Mouse (Mus musculus): Measurements from ENCODE around the gene Ccdc12. TPM values are rescaled to one million over a fixed set of nuclear protein-coding genes. Genes with fewer than 3 reads are reported as not detected.
"Not testable (repeated sequence)": the region's sequence is repeated elsewhere in the genome, so short reads cannot be mapped to it uniquely, and the experiment has no call there.

Ccdc12 gene
- polyA plus RNA-seq, 1 experiment = 81.8 TPM

DNA sequence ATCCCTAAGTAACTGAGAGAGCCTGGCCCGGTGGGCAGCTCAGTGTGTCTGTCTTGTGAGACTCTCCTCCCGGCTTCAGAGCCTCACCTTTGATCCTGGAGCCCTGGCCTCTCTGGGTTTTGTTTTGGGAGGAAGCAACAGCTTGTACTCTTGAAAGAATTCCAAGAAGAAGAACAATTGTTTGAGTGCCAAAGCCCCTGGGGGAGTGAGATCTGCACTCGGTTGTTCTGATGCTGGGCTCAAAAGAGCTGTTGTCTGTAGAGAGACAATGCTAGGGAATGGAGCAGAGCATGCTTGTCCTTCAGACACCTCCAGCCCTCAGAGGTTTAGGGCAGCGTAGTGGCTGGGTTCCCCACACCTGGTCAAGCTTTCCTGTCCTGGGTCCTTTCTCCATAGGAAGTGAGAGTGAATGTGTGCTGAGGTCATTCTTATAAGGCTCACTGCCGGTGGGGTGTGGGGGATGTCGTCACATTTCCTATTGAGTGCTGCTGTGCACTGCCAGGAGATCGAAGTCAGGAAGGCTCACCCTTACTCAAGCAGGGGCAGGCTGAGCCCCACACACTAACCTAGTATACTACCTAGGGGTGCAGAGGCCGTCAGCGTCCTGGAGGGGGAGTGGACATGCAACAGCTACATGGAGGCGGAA is 16.9 kb downstream of the Ccdc12 start:
- no peak for DNase-seq (ENCODE audit: low read depth)

DNA sequence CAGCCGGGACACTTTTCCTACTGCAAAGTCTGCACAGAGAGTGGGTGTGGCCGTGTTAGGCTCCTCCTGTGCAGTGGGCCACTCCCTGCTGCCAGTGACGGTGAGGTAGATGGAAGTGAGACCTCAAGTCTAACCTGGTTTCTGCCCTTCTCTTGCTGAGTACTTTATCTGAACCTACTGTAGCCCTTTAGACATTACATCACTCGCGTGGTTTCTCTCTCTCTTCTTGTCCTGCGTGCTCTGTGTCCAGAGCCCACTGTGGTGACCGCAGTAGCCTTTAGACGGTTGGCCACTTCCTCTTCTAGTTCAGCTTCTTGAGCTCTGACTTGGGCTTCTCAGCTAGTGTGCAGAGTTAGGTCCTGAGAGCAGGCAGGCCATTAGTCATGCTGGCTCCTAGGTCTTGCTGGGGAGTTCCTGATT is 20.2 kb downstream of the Ccdc12 start:
- no peak for DNase-seq (ENCODE audit: low read depth)

DNA sequence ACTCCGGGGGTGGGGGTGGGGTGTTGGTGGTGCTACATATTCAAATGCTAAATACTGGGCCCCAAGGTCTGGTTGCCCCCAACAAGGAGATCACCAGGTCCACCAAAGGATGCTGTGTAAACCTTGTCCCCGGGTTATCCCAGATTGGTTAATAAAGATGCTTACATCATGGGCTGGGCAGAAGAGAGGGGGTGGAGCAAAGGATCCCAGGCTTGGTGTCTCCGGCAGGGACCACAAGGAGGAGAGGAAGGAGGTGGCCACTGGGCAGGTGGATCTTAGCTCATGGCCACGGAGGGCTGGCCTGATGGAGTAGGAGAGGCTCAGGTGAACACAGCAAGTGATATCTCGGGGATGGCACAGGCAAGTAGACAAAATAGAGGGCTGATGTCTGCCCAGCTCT is 22.6 kb downstream of the Ccdc12 start:
- DNase-seq (ENCODE audit: low read depth) = no peak

- DNase-seq (ENCODE audit: low read depth) = no peak
Observed at GRCm38 (mm10) chr9:110680736-110681507, 24.6 kb downstream of the Ccdc12 start.

DNA sequence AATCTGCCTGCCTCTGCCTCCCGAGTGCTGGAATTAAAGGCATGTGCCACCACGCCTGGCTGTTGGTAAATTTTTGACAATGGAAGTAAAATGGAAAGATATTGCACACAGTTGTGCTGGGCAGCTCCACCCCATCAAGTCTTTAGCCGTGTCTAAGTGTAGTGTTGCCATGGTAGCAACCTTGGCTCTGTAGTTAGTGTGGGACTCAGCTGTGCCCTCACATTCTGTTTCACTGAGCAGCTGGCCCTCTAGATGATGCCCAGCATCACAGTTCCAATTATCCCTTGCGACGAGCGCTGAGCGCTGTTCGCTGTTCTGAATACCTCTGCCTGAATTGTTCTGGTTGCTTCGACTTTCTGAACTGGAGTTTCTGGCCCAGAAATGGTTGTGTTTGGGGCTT is 25.5 kb downstream of the Ccdc12 start:
- DNase-seq (ENCODE audit: low read depth) = no peak

GRCm38 (mm10) chr9:110682255-110682654 is 26.0 kb downstream of the Ccdc12 start:
- no peak for DNase-seq (ENCODE audit: low read depth)

DNA sequence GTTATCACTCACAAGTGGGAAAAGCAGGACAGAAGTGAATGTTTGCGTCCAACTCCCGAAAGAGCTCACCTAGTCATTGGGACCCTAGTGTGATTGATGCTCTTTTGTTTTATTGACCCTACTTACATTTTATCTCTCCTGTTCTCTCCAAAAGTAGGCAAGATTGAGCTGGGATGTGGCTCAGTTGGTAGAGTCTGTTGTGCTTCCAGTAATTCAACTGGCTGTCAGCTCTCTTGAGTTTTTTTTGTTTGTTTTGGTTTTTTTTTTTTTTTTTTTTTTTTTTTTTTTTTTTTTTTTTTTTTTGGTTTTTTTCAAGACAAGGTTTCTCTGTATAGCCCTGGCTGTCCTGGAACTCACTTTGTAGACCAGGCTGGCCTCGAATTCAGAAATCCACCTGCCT is 26.4 kb downstream of the Ccdc12 start:
- not testable (repeated sequence) for DNase-seq (ENCODE audit: low read depth)

DNA sequence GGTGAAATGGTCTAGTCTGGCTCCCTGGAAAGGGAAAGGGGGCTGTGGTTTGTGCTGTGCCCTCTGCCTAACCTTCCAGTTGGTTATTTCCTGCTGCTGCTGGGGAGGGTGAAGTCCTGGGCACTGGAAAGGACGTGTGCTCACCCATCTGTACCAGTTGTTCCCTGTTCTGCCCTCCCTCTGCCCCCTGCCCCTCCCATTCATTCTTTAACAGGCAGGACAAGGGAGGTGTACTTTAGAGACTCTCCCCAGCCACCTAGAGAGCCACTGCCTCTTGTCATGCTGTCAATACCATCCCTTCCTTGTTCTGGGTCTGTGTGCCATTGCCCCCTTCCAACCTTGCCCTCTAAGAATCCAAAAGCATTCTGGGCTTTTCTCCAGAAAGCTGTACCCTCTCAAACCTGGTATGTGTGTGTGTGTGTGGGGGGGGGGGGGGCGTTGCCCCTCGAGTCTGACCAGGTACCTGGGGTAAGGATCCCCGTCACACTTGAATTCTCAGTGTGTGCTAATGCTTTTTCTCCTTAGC is 27.3 kb downstream of the Ccdc12 start:
- DNase-seq (ENCODE audit: low read depth) = no peak

GRCm38 (mm10) chr9:110684100-110684831 is 28.0 kb downstream of the Ccdc12 start:
- DNase-seq (ENCODE audit: low read depth) = no peak

DNA sequence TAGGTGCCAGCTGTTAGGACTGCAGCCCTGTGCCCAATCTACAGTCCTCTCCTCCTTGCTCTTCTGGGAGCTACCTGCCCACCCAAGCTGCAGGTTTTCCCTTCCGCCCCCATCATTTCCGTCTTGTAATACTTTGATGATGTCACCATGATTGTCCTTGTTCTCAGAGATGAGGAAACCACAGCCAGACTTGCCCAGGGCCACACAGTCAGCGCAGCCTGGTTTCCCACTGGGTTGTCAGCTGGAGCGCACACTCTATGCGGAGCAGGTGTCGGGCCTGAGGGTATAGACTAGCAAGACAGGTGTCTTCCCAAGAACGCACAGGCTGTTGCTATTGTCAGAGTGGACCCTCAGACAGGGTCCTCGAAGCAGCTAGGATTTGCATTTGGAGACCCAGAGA is 28.9 kb downstream of the Ccdc12 start:
- DNase-seq (ENCODE audit: low read depth) = no peak

- DNase-seq (ENCODE audit: low read depth) = no peak
Observed at GRCm38 (mm10) chr9:110685591-110685990, 29.3 kb downstream of the Ccdc12 start.

DNA sequence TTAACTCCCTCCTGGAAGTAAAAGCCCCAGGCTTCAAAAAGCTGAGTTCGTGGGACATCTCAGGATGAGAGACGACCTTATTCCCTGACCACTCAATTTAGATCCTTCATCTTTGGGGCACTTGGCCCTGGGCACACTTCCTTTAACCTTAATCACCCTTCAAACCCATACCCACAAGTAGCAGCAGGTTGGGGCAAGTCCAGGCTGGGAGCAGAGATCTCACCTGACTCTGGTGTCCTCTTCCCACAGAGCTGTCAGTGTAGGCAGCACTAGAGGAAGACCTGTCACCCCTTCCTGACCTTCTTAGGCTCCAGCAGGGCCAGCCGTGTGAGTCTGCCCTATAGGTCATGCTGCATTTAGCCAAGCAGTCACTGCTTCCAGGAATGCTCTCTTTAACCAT is 30.2 kb downstream of the Ccdc12 start:
- no peak for DNase-seq (ENCODE audit: low read depth)

GRCm38 (mm10) chr9:110687061-110687460 is 30.8 kb downstream of the Ccdc12 start:
- DNase-seq (ENCODE audit: low read depth) = no peak

GRCm38 (mm10) chr9:110687846-110688245 is 31.5 kb downstream of the Ccdc12 start:
- DNase-seq (ENCODE audit: low read depth) = no peak

GRCm38 (mm10) chr9:110689261-110689779 is 33.0 kb downstream of the Ccdc12 start:
- DNase-seq (ENCODE audit: low read depth) = no peak

DNA sequence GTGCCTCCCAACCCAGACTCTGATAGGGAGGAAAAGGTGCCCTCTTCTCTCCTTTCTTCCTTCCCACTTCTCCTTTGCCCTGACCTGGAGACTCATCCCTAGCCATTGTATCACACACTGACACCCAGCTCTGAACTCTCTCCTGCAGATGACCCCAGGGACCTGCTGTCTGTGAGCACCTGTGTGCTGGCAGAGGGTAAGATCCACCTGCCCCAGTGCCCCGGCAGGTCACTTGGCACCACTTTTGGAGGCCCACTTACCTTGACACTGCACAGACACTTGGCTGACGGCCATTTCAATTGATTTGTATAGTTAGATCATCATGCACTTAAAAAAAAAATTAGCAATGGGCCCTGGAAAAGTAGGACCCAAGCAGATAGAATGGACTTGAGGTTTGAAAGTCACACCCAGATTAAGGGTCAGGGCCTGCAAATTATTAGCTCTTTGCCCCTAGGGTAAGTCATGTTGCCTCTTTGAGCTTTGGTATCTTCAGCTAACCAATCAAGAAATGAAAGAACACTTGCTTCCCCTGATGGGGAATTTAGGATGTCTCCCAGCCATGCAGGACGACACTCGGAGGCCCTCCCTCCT is 39.0 kb downstream of the Ccdc12 start:
- DNase-seq (ENCODE audit: low read depth) = no peak

GRCm38 (mm10) chr9:110696427-110696826 is 40.1 kb downstream of the Ccdc12 start:
- no peak for DNase-seq (ENCODE audit: low read depth)

GRCm38 (mm10) chr9:110697465-110697864 is 41.2 kb downstream of the Ccdc12 start:
- DNase-seq (ENCODE audit: low read depth) = no peak

GRCm38 (mm10) chr9:110699574-110699973 is 43.3 kb downstream of the Ccdc12 start:
- no peak for DNase-seq (ENCODE audit: low read depth)

GRCm38 (mm10) chr9:110701114-110702032 is 45.1 kb downstream of the Ccdc12 start:
- DNase-seq (ENCODE audit: low read depth) = no peak

GRCm38 (mm10) chr9:110702848-110703247 is 46.5 kb downstream of the Ccdc12 start:
- DNase-seq (ENCODE audit: low read depth) = no peak

All from gonadal fat pad, adult 2 months (tissue).